Mouse (Mus musculus) c-Kit-negative CD71-positive TER-119-positive erythroid progenitor cells, embryonic 14.5 days (primary cell): ENCODE data around the gene Sec1.

Experiments
- DNase-seq: peaks from one replicate; pipeline ENCODE4 v3.0.0-alpha.2; 2013; ENCODE audit warnings: low read depth, low spot score

Sec1 gene

GRCm38 (mm10) chr7:45641391-45642040 lies 52.7 kb downstream of the Sec1 start:
- no peak for DNase-seq

- DNase-seq, result no peak
Measured at GRCm38 (mm10) chr7:45640191-45640957, 53.8 kb downstream of the Sec1 start.

GRCm38 (mm10) chr7:45639561-45640027 lies 54.6 kb downstream of the Sec1 start, which contains the start of gene Mamstr:
Gene Mamstr, plus strand, starts transcription at chr7:45639977.
- DNase-seq, result no peak

- DNase-seq, result no peak
Measured at GRCm38 (mm10) chr7:45638623-45639401, 55.4 kb downstream of the Sec1 start.

- DNase-seq, result no peak
Measured at GRCm38 (mm10) chr7:45637710-45638109, 56.5 kb downstream of the Sec1 start.

- no peak for DNase-seq
Measured at GRCm38 (mm10) chr7:45635711-45636688, 58.2 kb downstream of the Sec1 start.

- no peak for DNase-seq
Measured at GRCm38 (mm10) chr7:45634946-45635681, 59.1 kb downstream of the Sec1 start.

- DNase-seq, result no peak
Measured at GRCm38 (mm10) chr7:45632499-45632898, 61.7 kb downstream of the Sec1 start.

GRCm38 (mm10) chr7:45630064-45630907 lies 63.9 kb downstream of the Sec1 start:
- DNase-seq, result no peak

- DNase-seq, result peak; percentile 42
Measured at GRCm38 (mm10) chr7:45628364-45629294, 65.6 kb downstream of the Sec1 start.
